Mouse (Mus musculus) hindbrain, embryonic 11.5 days (tissue): ENCODE data around the gene Olfr1310. TPM values are rescaled to one million over a fixed set of nuclear protein-coding genes. Genes with fewer than 3 reads are reported as not detected.
"Not testable (repeated sequence)": the region's sequence is repeated elsewhere in the genome, so short reads cannot be mapped to it uniquely, and the experiment has no call there.

Experiments
- ATAC-seq: fragments of 200-750 bp; cut with Nextera tagmentation; 2 replicates; pipeline ENCODE4 v1.8.0; 2017; ENCODE audit warnings: mild to moderate bottlenecking, moderate TSS enrichment, moderate library complexity; ENCODE audit not compliant: low FRiP score
- DNase-seq: peaks from one replicate; pipeline ENCODE4 v3.0.0-alpha.2; 2015; ENCODE audit warnings: low spot score
- H3K27ac ChIP-seq: fragments of 300-500 bp; sonication (generic); 2 replicates; pipeline ENCODE4 v1.5.1; 2014; ENCODE audit warnings: mild to moderate bottlenecking, low read depth, low read length
- H3K27me3 ChIP-seq: fragments of 300-500 bp; sonication (generic); 2 replicates; pipeline ENCODE4 v1.6.1; 2014; ENCODE audit warnings: mild to moderate bottlenecking, low read length, moderate library complexity, mixed read lengths; ENCODE audit not compliant: control insufficient read depth, insufficient read depth
- H3K36me3 ChIP-seq: fragments of 300-500 bp; sonication (generic); 2 replicates; pipeline ENCODE4 v1.6.1; 2014; ENCODE audit warnings: mild to moderate bottlenecking, low read length, moderate library complexity, mixed read lengths; ENCODE audit not compliant: control insufficient read depth, insufficient read depth
- H3K4me1 ChIP-seq: fragments of 300-500 bp; sonication (generic); replicated peaks from 2 replicates; pipeline ENCODE4 v1.6.1; 2014; ENCODE audit warnings: low read length, mixed read lengths; ENCODE audit not compliant: control insufficient read depth, insufficient read depth
- H3K4me2 ChIP-seq: fragments of 300-500 bp; sonication (generic); replicated peaks from 2 replicates; pipeline ENCODE4 v1.6.1; 2014; ENCODE audit warnings: mild to moderate bottlenecking, low read depth, low read length
- H3K4me3 ChIP-seq: fragments of 300-500 bp; sonication (generic); 2 replicates; pipeline ENCODE4 v1.5.1; 2014; ENCODE audit warnings: low read depth, low read length
- H3K9ac ChIP-seq: fragments of 300-500 bp; sonication (generic); 2 replicates; pipeline ENCODE4 v1.6.1; 2014; ENCODE audit warnings: low read depth, low read length
- H3K9me3 ChIP-seq: fragments of 300-500 bp; sonication (generic); 2 replicates; pipeline ENCODE4 v1.6.1; 2016; ENCODE audit warnings: low read length; ENCODE audit not compliant: control insufficient read depth
- WGBS: fragments of 180-500 bp; shearing (Covaris S2); extraction: QIAGEN DNeasy Blood & Tissue Kit; methylation state at CpG from one replicate; pipeline ENCODE4 v1.1.7; 2014; 5-methylcytosine and 5-hydroxymethylcytosine counted together
- polyA plus RNA-seq: library from polyadenylated mRNA; unstranded; fragments of >200 nt; fragmentation: Nextera tagmentation; extraction: Ambion mirVana; gene quantifications from 2 replicates; pipeline ENCODE4 v1.2.1, GENCODE M21; 2014

Olfr1310 gene
- not detected in 2 replicates for polyA plus RNA-seq

DNA sequence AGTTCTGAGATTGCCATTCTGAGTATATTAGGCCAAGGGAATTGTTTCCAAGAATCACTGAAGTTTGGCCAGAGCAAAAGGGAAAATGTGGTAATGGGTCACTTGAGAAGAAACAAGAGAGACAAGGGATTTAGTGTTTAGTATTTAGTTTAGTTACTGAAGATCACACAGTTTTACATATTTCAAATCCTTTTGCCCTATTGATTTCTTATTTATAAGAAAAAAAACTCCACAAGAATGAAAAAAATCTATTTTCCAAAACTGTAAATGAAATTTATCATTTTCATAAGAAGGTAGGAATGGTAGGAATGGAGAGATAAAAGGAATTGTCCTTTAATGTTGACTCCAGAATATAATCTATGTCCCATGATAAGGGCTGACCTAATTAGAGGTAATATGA, at the start of gene Olfr1310:
Gene Olfr1310 (minus strand): TSS at position 101 of the 400 bp plus-strand sequence.
- no peak within 1 kb of the TSS for H3K9ac ChIP-seq
- DNase-seq: no peak
- H3K4me3 ChIP-seq: no peak within 1 kb of the TSS
- H3K27ac ChIP-seq: no peak within 1 kb of the TSS
- H3K36me3 ChIP-seq: no peaks in the 10 kb centered on the region
- no peak for ATAC-seq
- no peaks in the 10 kb centered on the region for H3K9me3 ChIP-seq
- no peaks in the 10 kb centered on the region for H3K27me3 ChIP-seq
- H3K4me1 ChIP-seq: no peaks in the 10 kb centered on the region
- no peak within 1 kb of the TSS for H3K4me2 ChIP-seq

DNA sequence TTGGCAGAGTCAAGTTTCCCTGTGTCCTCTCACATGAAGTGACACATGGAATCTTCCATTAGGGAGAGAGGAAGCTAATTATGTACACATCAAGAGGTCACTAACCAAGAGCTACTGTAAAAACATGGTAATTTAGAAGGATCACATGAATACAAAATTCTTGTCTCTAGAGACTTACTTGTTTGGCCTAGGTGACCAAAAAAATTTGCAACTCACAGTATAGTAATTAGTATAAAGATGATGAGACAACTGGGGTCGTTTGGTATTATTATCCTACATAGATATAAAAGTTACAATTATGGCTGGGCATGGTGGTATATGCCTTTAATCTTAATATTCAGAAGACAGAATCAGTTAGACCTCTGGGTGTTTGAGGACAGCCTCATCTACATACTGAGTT, 37.6 kb upstream of the Olfr1310 start, which contains the start of gene Olfr1312:
Gene Olfr1312 (minus strand): TSS at position 101 of the 400 bp plus-strand sequence.
- Histone ChIP-seq H3K9me3 (no peaks in the 10 kb centered on the region), H3K27me3 (no peaks in the 10 kb centered on the region), H3K36me3 (no peaks in the 10 kb centered on the region), H3K4me3 (no peak within 1 kb of the TSS), H3K4me2 (no peak within 1 kb of the TSS), H3K27ac (no peak within 1 kb of the TSS), H3K9ac (no peak within 1 kb of the TSS), H3K4me1 (no peaks in the 10 kb centered on the region)
- 32% methylated on average over 1 of the region's 1 CpGs for WGBS
- ATAC-seq (no peak), DNase-seq (no peak)

DNA sequence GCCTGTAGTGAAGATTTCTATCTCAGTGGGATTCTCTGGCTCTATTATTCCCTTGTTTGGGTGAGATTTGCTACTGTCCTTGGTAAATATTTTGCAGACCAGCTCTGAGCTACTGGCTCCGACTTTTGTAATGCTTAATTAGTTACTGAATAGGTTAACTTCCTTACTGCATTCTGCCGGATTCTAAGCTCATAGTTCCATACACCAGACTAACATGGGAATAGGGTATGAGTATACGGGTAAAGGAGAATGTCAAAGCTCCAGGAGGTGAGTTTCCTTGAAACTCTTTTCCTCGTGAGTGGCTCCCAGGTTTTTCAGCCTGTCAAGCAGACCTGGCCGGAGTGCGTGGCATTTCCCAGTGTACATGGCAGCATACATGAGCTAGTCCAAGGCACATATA, 14.5 kb upstream of the Olfr1310 start:
- not testable (repeated sequence) for H3K9me3 ChIP-seq, H3K4me3 ChIP-seq, DNase-seq, H3K27me3 ChIP-seq, H3K4me2 ChIP-seq, H3K36me3 ChIP-seq, H3K4me1 ChIP-seq, ATAC-seq, H3K27ac ChIP-seq, H3K9ac ChIP-seq
- WGBS: 45% methylated on average over 6 of the region's 6 CpGs

DNA sequence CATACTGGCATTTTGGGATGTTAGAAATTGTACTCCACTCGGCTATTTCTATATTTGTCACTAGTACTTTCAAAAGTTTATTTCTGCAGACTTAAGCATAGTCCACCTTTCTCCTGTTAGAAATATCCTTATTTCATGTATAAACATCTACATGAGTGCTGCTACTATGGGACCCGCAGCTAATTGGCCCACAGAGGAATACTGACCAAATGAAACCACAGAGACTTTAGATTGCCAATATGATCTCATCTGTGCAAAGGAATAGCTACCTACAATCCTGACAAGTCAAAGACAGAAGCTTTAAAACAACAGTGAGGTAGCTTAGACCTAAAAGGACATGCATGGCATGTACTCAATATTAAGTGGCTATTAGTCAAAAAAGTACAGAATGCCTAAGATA, 11.8 kb upstream of the Olfr1310 start, which contains the start of gene Olfr1311:
Gene Olfr1311 (minus strand): TSS at position 101 of the 400 bp plus-strand sequence.
- Histone ChIP-seq H3K36me3 (no peaks in the 10 kb centered on the region), H3K9ac (no peak within 1 kb of the TSS), H3K4me1 (no peaks in the 10 kb centered on the region), H3K27ac (no peak within 1 kb of the TSS), H3K4me2 (no peak within 1 kb of the TSS), H3K9me3 (no peaks in the 10 kb centered on the region), H3K4me3 (no peak within 1 kb of the TSS), H3K27me3 (no peaks in the 10 kb centered on the region)
- DNase-seq (no peak), ATAC-seq (no peak)
- 92% methylated on average over 2 of the region's 2 CpGs for WGBS

DNA sequence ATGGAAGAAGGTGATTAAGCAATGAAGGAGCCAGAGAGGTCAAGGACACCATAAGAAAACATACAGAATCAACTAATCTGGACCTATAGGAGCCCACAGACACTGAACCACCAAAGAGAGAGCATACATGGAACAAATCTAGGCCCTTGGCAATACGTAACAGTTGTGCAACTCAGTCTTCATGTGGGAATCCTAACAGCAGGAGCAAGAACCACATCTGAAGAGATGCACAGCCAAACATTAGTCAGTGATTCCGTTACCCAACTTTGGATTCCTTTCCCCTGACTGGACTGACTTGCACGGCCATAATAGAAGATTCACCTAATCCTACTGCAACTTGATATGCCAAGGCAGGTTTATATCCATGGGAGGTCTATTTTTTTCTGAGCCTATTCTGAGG, 2.4 kb upstream of the Olfr1310 start:
- no peak overlapping the region for H3K9ac ChIP-seq
- H3K4me3 ChIP-seq: no peak overlapping the region
- H3K4me2 ChIP-seq: no peak overlapping the region
- H3K9me3 ChIP-seq: no peaks in the 10 kb centered on the region
- DNase-seq: no peak
- no peak for ATAC-seq
- 84% methylated on average over 3 of the region's 3 CpGs for WGBS
- H3K36me3 ChIP-seq: no peaks in the 10 kb centered on the region
- H3K4me1 ChIP-seq: no peaks in the 10 kb centered on the region
- no peak overlapping the region for H3K27ac ChIP-seq
- no peaks in the 10 kb centered on the region for H3K27me3 ChIP-seq

DNA sequence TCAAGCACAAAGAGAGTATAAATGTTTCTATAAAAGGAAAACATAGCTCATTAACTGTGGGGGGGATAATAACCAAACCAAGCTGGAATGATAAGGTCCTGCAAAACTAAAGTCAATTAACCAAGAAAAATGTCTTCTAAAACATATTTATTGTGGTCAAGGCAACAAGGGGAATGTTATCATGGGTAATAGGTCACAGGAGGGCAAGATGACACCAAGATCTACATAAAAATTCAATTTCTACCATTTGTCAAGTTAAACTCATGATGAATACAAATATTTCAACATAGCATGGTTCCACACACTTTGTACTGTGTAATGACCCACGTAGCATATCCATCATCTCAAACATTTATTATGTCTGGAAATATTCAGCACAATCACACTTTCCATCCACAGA, 22.3 kb downstream of the Olfr1310 start, which contains the start of gene Olfr1309:
Gene Olfr1309 (minus strand): TSS at position 101 of the 400 bp plus-strand sequence.
- ATAC-seq (no peak), DNase-seq (no peak)
- Histone ChIP-seq H3K27me3 (no peaks in the 10 kb centered on the region), H3K27ac (no peak within 1 kb of the TSS), H3K36me3 (no peaks in the 10 kb centered on the region), H3K4me2 (no peak within 1 kb of the TSS), H3K9ac (no peak within 1 kb of the TSS), H3K4me3 (no peak within 1 kb of the TSS), H3K4me1 (no peaks in the 10 kb centered on the region), H3K9me3 (no peaks in the 10 kb centered on the region)
- 66% methylated on average over 1 of the region's 1 CpGs for WGBS

DNA sequence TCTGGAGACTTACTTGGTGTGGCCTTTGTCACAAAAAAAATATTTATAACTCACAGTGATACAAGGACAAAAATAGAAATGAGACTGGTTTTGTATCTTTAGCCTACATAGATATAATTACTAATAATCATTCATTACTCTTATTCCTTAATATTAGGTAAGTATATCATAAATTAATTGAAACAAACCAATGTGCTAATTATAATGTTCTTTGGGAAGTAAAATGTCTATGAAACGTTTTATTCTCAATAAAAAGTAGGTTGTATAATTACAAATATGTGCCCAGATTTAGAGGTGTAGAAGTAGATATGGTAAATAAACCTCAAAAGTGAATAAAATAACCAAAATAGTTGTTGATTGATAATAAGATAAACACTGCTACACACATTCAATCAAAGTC, 47.7 kb downstream of the Olfr1310 start, which contains the start of gene Olfr1308:
Gene Olfr1308 (minus strand): TSS at position 101 of the 400 bp plus-strand sequence.
- no peak within 1 kb of the TSS for H3K4me2 ChIP-seq
- WGBS: 57% methylated on average over 1 of the region's 1 CpGs
- H3K9ac ChIP-seq: no peak within 1 kb of the TSS
- H3K27me3 ChIP-seq: no peaks in the 10 kb centered on the region
- no peak within 1 kb of the TSS for H3K4me3 ChIP-seq
- H3K36me3 ChIP-seq: no peaks in the 10 kb centered on the region
- no peak for ATAC-seq
- no peaks in the 10 kb centered on the region for H3K4me1 ChIP-seq
- H3K27ac ChIP-seq: no peak within 1 kb of the TSS
- no peak for DNase-seq
- H3K9me3 ChIP-seq: no peaks in the 10 kb centered on the region

Other genes starting within 250 kb of the Olfr1310 start
- not detected in 2 replicates for gene Olfr1302, start 235.3 kb downstream of the Olfr1310 start, polyA plus RNA-seq
- gene Olfr1303, start 192.4 kb downstream of the Olfr1310 start, polyA plus RNA-seq: not detected in 2 replicates
- not detected in 2 replicates for gene Olfr1305, start 135.6 kb downstream of the Olfr1310 start, polyA plus RNA-seq
- not detected in 2 replicates for gene Olfr1306, start 96.4 kb downstream of the Olfr1310 start, polyA plus RNA-seq
- gene Olfr1307, start 63.3 kb downstream of the Olfr1310 start, polyA plus RNA-seq: not detected in 2 replicates
- not detected in 2 replicates for gene Olfr1308, start 47.8 kb downstream of the Olfr1310 start, polyA plus RNA-seq
- gene Olfr1309, start 22.4 kb downstream of the Olfr1310 start, polyA plus RNA-seq: not detected in 2 replicates
- gene Olfr1311, start 11.7 kb upstream of the Olfr1310 start, polyA plus RNA-seq: not detected in 2 replicates
- not detected in 2 replicates for gene Olfr1312, start 37.5 kb upstream of the Olfr1310 start, polyA plus RNA-seq
- not detected in 2 replicates for gene Olfr1313, start 65.1 kb upstream of the Olfr1310 start, polyA plus RNA-seq
- gene Olfr1314, start 84.1 kb upstream of the Olfr1310 start, polyA plus RNA-seq: not detected in 2 replicates
- not detected in 2 replicates for gene Olfr1315-ps1, start 102.7 kb upstream of the Olfr1310 start, polyA plus RNA-seq
- gene Olfr1316, start 122.3 kb upstream of the Olfr1310 start, polyA plus RNA-seq: not detected in 2 replicates
- gene Olfr1317, start 127.6 kb upstream of the Olfr1310 start, polyA plus RNA-seq: not detected in 2 replicates
- not detected in 2 replicates for gene Olfr1318, start 141.5 kb upstream of the Olfr1310 start, polyA plus RNA-seq
- gene Lpcat4, start 226.8 kb upstream of the Olfr1310 start, polyA plus RNA-seq: 9.7 and 10.1 TPM in 2 replicates
- 0.05 and 0.07 TPM in 2 replicates for gene Nutm1, start 246.6 kb upstream of the Olfr1310 start, polyA plus RNA-seq
- 148 and 163 TPM in 2 replicates for gene Nop10, start 249.2 kb upstream of the Olfr1310 start, polyA plus RNA-seq